22 mouse cellular contexts compared by ENCODE assay signal in the genomic region with DNA sequence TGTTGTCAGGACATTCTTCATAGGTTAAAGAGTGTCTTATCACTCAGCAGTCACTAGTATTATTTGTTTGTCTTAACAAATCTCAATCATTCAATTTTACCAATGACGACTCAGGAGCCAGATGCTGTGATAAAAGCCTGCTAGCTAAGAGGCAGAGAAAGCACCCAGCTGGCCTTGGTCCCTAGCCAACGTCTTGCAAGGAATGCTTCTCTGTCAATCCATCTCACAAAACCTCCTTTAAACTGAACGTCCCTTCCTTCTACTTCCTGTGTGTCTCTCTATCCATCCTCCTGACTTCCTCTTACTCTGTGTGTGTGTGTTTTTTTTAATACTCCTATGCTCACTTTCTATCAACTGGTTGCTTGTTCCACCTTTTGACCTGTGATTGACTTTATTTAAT. TPM values are rescaled to one million over a fixed set of nuclear protein-coding genes. Genes with fewer than 3 reads are reported as not detected.
"Had no signal": no experiment of that assay in that cellular context is flagged by ENCODE, and none has a peak within 500 bp of the region (broad histone marks: within the 10 kb centered on the region; RNA-seq: fewer than 3 reads in every experiment).

No protein-coding gene starts in this region.

- H3K4me3 ChIP-seq: intestine, embryonic 15.5 days; kidney, embryonic 15.5 days; limb, embryonic 10.5 days; limb, embryonic 13.5 days; liver, embryonic 12.5 days; liver, embryonic 15.5 days; midbrain, embryonic 12.5 days; midbrain, embryonic 15.5 days; myocyte; neural tube, embryonic 13.5 days had no signal

- H3K27ac ChIP-seq: intestine, embryonic 15.5 days; kidney, embryonic 15.5 days; limb, embryonic 10.5 days; limb, embryonic 13.5 days; liver, embryonic 12.5 days; liver, embryonic 15.5 days; midbrain, embryonic 12.5 days; midbrain, embryonic 15.5 days; neural tube, embryonic 13.5 days had no signal

- H3K4me1 ChIP-seq: intestine, embryonic 15.5 days; kidney, embryonic 15.5 days; limb, embryonic 13.5 days; liver, embryonic 12.5 days; liver, embryonic 15.5 days; midbrain, embryonic 12.5 days; midbrain, embryonic 15.5 days; neural tube, embryonic 13.5 days had no signal

- H3K27me3 ChIP-seq: intestine, embryonic 15.5 days; kidney, embryonic 15.5 days; limb, embryonic 13.5 days; liver, embryonic 12.5 days; liver, embryonic 15.5 days; midbrain, embryonic 15.5 days; neural tube, embryonic 13.5 days had no signal

- DNase-seq: kidney, adult 11 months; kidney, adult 8-10 months; kidney, postnatal 10 days; kidney, postnatal 4 days; liver; retina, postnatal 1 day; right cerebral cortex, postnatal 25 days; spleen, adult 18-20 months; thymus, adult 18-20 months; thymus, postnatal 4 days had no signal

- H3K4me2 ChIP-seq: intestine, embryonic 15.5 days; kidney, embryonic 15.5 days; limb, embryonic 13.5 days; liver, embryonic 12.5 days; liver, embryonic 15.5 days; midbrain, embryonic 12.5 days; midbrain, embryonic 15.5 days; neural tube, embryonic 13.5 days had no signal

- H3K9ac ChIP-seq: intestine, embryonic 15.5 days; kidney, embryonic 15.5 days; limb, embryonic 13.5 days; liver, embryonic 12.5 days; liver, embryonic 15.5 days; midbrain, embryonic 12.5 days; midbrain, embryonic 15.5 days; neural tube, embryonic 13.5 days had no signal

- H3K36me3 ChIP-seq: intestine, embryonic 15.5 days; kidney, embryonic 15.5 days; limb, embryonic 10.5 days; limb, embryonic 13.5 days; liver, embryonic 12.5 days; liver, embryonic 15.5 days; midbrain, embryonic 12.5 days; midbrain, embryonic 15.5 days; neural tube, embryonic 13.5 days had no signal

- H3K9me3 ChIP-seq: intestine, embryonic 15.5 days; kidney, embryonic 15.5 days; limb, embryonic 10.5 days; liver, embryonic 12.5 days; liver, embryonic 15.5 days; midbrain, embryonic 12.5 days; midbrain, embryonic 15.5 days; neural tube, embryonic 13.5 days had no signal

- ATAC-seq: intestine, embryonic 15.5 days; liver, embryonic 12.5 days; midbrain, embryonic 15.5 days had no signal

RNA-seq across cellular contexts. Expression of gene Nxnl2, which starts 8.5 kb away (rescaled TPM):
- total RNA-seq: megakaryocyte progenitor cell, adult 5-6 weeks; megakaryocyte-erythroid progenitor cell, adult 5-6 weeks had no signal
- polyA plus RNA-seq: myocyte had no signal
